Mouse (Mus musculus): ENCODE measurements around the gene Neurod2. TPM values are rescaled to one million over a fixed set of nuclear protein-coding genes. Genes with fewer than 3 reads are reported as not detected.

The Neurod2 gene
- polyA plus RNA-seq, 2 experiments from 2014 or later = not detected

DNA sequence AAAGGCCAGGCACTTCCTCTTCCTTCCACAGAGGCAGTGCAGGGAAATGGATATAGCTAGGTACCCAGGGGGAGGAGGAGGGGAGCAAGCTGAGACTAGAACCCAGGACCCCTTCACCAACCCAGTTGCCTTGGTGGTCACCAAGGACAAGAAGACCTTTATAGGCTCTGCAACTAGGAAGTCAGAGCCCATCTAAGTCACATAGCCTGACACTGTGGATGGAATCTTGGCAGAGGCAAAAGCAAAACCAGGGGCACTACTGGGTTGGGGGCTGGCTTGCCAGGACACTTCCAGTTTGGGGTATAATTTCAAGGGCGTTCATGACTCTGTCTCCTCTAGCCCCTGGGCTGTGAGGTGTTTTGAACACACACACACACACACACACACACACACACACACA is 2.0 kb upstream of the Neurod2 start:
- no peak for ATAC-seq

DNA sequence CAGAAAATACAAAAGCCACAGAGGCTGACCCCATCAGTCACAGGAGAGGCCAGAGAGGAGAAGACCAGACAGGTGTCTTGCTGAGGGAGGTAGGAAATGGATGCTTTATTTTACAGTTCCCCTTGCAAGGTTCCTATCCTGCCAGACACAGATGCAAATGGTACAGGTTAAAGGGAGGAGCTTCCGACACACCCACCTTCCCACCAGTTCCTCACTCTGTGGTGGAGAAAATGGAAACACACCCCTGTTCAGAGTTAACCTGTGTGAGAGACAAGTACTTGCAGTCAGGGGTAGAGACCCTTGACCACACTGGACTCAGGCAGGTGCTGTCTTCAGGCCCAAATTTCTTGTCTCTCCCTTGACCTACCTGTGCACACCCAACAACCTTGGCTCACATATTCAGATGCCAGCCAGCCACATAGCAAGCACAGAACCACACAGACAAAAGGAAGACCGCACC is 1.3 kb upstream of the Neurod2 start:
- no peak for ATAC-seq

DNA sequence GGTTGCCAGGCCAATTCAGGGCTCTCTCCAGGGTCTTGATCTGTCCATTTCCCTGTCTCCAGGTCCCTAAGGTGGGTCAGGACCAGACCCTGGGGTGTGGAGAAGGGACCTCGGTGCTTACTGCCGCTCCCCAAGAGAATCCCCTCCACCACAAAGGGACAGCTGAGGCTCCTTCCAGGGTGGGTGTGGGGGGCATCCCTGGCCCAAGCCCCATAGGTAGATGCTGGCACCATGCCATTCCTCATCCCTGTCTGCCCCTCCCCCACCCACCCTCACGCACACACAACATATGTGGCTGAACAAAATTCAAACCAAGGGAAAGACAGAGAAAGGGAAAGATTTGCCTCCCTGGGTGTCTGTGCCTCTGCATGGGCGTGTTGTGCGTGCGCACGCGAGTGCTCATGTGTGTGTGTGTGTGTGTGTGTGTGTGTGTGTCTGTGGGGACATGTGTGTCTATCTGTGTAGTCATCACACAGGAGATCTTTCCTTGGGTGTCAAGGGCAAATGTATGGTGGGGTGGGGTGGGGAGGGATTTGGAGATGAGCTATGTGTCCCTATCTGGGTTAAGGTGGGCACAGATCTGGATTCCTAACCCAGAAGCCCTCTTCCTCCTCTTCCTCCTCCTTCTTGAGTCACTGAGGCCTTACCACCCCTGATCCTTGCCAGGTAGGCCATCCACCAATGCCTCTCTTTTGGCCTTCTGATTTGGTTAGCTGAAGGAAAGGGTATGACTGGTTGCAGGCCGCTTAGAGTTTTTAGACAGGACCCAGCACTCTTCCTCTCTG is 704 bp upstream of the Neurod2 start:
- ATAC-seq = no peak

DNA sequence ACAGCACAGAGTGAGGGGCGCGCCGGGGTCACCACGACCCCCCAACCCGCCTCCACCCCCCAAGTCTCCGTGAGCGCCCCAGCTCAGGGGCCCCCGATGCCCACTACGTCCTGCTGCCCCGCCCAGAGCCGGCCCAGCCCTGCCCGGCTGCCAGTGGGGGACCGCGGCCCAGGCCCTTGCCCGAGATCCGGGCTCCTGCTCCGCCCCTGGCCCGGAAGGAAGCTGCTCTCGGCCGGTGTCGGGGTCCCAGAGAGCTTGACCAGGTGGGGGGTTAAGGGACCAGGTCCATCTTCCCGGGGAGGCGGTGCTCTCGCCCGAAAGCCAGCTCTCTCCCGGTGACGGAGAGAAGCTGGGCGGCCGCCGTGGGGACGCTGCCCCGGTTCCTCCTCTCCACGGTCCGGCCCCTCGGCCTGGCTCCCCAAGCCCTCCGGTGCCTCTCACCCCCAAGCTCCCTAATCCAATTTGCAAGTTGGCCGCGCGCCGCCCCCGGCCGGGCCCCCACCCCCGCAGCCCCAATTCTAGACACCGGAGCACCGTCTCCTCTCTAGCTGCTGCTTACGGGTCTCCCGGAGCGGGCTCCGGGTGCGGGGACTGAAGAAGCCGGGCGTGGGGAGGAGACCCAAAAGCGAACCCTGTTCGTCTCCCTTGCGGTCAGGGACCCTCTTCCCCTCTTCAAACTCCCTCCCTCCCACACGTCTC is 928 bp downstream of the Neurod2 start:
- no peak for ATAC-seq

DNA sequence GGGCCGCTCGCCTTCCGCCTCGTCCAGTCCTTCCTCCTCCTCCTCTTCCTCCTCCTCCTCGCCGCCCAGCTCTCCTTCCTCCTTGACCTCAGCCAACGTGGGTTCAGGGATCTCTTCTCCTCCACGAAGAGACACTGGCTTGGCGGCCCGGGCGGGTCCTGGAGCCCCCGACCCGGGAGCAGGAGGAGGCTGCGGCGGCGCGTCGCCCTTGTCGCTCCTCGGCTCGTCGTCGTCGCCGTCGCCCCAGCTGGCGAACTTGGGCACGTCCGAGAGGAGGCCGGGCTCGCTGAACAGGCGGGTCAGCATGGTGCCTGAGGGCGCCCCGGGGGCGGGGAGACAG is 1.4 kb downstream of the Neurod2 start:
- ATAC-seq = no peak

DNA sequence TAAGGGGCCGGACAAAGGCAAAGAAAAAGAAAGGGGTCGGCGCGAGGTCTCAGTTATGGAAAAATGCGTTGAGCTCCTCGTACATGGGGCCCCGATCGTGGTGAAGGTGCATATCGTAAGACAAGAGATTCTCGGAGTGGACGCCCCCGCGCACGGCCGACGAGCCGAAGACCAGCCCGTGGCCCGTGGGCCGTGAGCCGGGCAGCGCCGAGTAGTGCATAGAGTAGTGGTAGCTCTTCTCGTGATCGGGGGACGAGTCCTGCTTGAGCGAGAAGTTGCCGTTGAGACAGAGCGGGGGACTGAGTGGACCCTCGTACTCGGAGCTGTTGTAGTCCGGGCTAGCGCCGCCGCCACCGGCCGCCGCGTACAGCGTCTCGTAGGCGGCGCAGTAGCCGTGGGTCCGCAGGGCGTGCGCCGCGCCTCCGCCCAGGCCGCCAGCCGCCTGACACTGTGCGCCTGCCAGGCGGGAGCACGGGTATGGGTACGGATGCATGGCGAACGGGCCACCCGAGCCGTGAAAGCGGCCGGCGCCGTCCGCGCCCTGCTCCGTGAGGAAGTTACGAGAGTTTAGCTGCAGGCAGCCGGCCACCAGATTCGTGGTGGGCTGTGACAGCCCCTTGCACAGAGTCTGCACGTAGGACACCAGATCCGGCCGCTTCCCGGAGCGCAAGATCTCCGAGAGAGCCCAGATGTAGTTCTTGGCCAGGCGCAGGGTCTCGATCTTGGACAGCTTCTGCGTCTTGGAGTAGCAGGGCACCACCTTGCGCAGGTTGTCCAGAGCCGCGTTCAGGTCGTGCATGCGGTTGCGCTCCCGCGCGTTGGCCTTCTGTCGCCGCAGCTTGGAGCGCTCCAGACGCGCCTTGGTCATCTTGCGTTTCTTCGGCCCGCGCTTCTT is 2.1 kb downstream of the Neurod2 start:
- no peak for ATAC-seq

DNA sequence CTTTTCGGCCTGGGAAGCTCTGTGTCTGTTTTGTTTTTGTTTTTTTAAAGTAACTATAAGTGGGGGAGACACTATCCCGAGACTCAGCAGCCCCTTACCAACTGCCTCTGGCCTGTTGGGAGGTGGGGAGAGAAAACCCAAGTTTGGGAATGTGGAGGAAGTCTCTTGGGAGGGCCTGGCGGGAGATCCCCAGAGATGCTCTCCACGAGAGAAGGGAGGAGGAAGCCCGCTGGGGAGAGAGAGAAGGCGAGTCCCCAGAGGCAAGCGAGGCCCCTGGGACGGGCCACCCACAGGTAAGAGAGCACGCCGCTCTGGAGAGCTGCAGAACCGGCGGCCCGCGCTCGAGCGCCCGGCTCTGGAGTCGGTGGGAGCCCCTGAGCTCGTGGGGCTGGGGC is 2.7 kb downstream of the Neurod2 start:
- no peak for ATAC-seq

DNA sequence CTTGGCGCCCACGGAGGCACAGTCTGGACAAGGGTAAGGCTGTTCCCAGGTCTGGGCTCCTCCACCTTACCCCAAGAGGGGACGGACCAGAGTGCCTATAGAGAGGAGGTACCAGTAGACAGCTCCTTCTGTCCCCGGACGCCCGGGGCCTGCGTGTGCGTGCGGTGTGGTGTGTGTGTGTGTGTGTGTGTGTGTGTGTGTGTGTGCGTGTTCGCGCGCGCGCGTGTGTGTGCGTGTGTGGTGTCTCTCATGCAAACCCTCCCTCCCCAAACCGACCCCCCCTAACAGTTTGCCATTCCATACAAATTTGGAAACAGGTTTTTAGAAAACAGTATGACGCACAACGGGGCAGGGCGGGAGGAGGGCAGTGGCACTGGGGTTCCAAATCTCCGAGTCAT is 3.6 kb downstream of the Neurod2 start:
- ATAC-seq = no peak

DNA sequence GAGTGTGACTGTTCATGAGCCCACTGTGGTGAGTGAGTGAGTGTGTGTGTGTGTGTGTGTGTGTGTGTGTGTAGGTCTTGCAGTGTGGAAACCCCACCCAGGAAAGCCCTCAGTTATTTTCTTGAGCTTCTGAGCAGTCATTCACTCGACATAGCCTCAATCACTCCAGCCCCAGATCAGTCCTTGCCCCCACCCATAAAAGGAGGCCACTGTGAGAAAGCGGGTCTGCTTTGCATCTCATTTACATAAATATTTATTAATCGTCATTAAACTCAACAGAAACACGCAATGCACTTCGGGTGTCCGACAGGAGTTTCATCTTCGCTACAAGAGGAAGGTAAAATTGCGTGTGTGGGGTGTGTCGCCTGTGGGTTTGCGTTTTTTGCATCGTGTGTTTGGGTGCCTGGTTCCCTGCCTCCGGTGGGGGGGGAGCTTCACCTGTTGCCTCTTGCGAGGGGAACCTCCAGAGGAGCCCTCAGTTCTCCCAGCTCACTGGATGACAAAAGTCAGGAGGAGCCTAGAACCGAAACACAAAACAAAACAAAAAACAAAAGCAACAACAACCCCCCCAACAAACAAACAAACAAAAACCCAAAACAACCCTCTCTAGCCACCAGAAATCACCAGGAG is 4.1 kb downstream of the Neurod2 start:
- no peak for ATAC-seq

DNA sequence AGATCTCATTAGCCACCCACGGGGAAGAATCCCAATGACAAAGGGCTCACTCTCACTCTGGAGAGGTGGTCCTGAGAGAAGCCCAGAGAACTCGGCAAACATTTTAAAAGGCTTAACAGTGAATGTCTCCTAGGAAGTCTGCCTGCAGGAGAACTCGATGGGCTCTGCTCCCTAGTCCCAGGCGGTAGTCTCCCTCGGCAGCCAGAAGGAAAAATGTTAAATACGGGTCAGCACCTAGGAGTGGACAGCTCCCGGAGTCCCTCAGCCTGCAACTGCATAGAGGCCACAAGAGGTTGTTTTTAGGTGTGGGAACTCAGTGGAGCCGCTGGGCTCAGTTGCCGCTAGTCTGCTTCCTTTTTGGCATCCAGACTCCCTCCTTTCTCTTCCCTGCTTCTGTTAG is 5.5 kb downstream of the Neurod2 start:
- ATAC-seq = no peak

DNA sequence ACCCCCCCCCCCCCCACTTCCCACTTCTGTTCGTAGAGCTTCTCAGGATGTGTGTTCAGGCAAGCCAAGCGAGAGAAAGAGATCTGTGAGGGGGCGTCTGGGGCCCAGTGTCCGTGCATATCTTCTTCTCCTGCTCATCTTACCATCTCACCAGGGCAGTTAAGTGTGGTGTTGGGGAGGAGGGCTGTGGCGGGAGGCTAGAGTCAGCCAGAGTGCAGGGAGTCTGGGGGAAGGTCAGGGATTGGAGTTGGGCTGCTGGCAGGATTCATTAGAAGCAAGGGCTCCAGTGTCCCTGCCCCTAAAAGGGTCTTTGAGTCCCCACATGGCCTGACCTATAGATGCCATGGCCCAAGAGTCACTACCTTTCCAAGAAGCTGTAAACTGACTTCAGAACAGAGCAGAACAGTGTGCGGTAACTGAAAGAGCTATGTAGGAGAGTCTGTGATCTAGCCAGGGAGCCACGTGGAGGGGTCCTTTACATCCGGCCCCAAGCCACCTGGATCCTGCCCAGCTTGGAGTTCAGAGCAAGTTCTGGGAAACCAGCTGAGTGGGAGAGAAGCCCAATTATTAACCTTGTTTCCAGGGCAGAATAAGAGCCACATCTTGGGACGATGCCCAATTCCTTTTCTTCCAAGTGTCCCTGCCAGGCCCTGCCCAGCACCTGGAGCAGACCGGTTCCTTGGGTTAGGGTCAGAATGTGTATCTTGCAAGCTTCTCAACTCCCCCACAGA is 6.1 kb downstream of the Neurod2 start:
- ATAC-seq = no peak

DNA sequence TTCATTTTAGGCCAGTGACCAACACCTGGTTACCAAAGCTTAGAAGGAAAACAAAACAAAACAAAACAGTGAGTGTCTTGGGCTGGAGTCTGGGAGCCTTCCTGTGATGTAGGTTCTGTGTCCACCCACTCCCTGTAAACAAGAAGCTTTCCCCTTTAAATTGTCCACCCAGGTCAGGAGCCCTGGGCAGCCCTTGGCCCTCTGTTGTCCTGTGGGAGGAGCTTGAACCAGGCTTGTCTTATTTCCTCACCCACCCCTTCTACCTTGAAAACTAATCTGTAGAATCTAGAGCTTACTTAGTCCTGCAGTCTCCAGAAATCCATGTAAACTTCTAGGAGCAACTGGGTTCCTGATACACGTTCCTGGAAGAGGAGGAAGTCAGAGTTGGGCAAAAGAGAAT is 7.3 kb downstream of the Neurod2 start:
- no peak for ATAC-seq

DNA sequence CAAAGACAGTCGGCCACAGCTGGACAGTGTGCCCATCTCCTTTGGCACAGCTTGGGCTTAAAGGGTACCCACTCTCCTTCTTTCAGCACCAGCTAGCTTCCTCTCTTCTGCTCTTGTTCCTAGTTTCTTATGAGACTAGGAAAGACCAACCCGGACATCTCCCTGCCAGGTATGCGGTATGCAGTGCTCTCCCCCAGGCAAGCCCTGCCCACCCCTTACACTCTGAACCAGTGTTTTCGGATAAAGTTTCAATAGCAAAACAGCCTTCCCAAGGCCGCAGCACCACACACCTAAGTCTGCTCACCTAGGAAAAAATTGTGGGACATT is 7.8 kb downstream of the Neurod2 start:
- no peak for ATAC-seq

DNA sequence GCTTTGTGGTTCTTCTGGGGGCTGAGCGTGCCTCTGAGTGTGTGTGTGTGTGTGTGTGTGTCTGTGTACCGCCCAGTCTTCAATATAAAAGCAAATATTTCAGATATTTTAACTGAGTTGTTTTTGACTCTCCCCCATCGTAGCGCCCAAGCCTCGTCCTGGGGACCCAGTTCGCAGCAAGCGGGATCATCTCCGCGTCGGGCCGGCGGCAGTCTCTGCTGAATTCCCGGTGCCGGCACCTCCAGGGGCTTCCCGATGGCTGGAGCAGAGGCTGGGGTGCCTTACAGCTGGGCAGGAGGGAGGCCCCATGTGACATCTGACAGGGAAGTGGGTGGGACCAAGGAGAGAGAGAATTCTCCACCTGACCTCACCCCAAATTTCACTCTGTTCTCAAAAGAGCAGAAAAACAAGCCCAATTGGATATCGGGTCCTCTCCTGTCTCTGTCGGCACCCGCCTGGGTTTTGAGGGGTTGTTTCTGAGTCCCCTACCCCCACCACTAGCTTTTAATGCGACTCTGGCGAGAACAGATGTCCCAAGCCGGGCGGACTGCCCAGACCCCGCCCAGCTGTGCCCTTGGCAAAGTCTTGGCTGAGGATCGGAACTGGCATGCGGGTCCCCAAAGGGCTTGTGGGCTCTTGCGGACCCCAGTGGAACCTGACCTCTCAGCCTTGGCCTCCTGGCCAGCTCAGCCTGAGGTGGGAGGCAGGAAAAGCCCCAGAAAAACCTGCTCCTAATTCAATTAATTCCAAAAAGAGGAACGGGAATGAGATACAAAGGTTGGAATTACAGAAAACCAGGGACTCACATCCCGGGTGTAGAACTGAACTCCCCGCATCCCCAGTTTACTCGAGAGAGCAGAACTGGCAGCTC is 8.4 kb downstream of the Neurod2 start:
- no peak for ATAC-seq

DNA sequence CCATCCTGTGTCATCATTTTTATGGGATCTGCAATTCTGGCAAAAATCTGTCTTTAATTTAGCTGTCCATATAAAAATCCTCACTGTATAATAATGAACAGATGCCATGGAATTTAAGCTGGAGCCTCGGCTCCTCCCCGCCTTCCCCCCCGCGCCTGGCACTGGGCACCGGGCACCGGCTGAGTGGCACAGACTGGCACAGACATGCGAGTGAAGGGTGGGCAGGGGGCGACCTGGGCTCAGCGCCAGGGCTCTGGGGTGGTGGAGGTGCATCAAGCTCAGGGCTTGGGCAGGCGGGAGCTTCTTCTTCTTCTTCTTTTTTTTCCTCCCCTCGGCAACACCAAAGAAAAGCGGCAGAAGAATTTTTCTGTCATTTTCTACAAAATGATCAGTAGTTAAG is 9.1 kb downstream of the Neurod2 start:
- no peak for ATAC-seq

DNA sequence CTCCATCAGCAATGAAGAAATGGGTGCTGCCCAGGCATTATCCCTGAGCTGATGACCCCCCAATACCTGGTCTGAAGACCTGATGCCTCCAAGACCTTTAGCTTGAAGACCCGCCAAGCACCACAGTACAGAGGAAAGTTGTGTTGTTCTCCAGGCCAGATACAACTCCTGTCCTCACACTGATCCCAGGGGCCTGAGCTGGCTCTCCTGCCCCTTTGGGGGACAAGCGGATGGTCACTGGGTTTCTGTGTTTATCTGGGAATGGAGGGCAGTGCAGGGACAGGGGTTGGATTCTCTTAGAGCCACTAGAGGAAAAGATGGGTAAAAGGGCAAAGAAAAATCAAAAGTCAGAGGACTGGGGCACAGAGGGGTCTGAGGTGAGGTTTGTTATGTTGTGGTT is 9.5 kb downstream of the Neurod2 start:
- ATAC-seq = no peak

DNA sequence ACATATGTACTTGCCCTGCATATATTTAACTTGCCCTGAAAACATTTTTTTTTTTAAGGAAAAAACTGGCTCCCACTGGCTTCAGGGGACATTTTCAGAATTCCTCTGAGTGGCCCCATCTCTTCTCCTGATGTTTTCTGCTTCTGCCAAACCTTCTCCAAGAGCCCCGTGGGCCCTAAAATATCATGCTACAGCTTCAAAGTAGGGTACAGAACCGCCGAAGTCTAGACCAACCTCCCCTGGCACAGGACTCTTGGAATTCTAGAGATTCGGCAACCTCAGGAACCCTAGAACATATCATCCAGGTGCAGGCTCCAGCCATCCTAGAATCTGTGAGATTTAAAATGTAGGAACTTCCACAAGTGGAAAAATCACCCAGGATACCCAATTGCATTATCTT is 9.9 kb downstream of the Neurod2 start:
- no peak for ATAC-seq

DNA sequence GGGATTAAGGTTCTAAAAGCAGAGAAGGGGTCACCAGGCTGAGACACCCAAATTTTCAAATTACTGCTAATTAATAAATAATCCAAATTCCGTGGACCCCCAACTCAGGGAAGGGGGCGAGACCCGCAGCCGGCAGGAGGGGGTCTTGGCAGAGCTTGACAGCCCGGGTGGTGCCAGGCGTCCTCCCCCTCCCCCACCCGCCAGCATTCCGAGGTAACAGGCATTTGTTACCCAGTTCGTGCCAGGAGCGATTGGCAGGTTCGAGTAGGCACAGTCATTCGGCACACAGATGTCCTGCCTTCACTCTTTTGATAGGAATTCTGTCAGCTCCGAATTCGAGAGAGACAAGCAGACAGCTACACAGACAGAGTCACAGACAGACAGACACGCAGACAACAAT is 10.3 kb downstream of the Neurod2 start:
- no peak for ATAC-seq

DNA sequence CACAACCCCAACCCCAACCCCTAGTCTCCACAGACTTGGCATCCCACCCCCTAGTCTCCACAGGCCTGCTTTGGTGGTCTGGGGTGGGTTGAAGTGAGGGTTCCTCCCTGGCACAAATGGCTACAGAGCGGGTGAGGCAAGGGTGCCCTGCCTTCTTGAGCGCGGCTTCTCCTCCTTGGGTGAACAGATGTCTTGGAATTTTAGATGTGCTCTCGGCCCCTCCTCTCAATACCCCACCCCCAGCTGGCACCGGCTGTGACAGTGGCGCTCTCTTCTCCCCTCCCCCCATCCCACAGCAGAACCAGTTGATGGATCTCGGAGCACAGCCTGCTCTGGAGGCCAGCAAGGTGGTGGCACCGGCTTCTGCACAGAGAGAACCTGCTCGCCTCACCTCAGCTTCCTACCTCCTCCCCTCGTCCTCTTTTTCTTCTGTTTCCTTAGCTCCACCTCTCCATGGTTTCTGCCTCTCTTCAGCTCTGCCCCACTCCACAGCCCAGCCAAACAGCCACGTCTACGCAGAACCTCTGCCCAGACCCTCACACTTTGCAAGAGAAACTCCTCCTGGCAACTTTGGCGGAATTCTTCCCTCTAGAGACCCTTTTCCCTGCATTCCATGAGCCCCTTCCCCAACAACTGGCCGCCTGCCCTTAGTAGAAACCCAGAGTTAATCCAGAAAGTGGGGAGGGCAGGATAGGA is 10.9 kb downstream of the Neurod2 start:
- no peak for ATAC-seq

DNA sequence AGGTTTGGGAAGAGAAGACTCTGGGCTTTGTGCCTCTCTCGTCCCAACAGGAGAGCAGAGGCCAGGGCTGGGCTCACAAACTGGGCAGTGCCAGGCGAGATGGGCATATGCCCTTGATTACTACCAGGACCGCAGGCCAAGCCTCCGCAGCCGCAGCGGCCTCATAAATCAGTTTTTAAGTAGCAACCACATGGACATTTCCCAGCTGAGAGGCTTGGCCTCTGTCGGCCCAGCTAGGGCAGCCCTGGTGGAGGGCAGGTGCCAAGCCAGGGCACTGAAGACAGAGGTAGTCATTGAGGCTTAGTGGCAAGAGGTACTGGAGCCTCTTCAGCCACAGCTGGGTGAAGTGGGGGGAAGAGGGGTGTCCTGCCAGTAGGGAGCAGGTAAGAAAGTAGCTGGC is 12.0 kb downstream of the Neurod2 start:
- ATAC-seq = no peak
